Mouse (Mus musculus) liver, embryonic 14.5 days (tissue): ENCODE results near the gene Pde4d.

Experiments used
- CTCF ChIP-seq: IDR thresholded peaks from 2 replicates; pipeline ENCODE4 v1.5.1; 2016; ENCODE audit warnings: antibody characterized with exemption, low read depth, control low read depth
- EP300 ChIP-seq: IDR thresholded peaks from 2 replicates; pipeline ENCODE4 v1.6.1; 2016; ENCODE audit warnings: antibody characterized with exemption, low read depth

DNA sequence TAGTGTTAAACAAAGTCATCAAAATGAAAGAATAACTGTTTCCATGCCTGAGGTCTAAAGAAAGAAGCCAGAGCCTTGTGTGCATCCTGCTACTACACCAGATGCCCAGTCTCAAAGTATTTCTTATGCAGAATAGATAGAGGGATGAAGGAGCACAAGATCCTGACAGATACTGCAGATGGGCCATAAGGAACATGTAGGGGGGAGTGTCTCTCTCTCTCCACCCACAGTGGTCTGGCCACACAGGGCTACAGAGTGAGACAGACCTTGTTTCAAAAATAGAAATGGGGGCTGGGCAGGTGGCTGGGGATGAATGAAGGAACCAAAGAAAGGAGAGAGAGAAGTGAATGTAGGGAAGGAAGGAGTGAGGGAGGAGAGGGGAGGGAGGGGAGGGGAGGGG, 1188.5 kb downstream of the Pde4d start:
- TF ChIP-seq CTCF (no peak), EP300 (no peak)
